Mouse (Mus musculus) midbrain, embryonic 13.5 days (tissue): ENCODE results near the gene Hoxd3. TPM values are rescaled to one million over a fixed set of nuclear protein-coding genes. Genes with fewer than 3 reads are reported as not detected.
A peak's percentile ranks its signal among the peaks of the same experiment; 100 is the strongest.

Experiments
- ATAC-seq: fragments of 200-750 bp; cut with Nextera tagmentation; 2 replicates; pipeline ENCODE4 v1.8.0; 2017; ENCODE audit warnings: mild to moderate bottlenecking, moderate TSS enrichment, moderate library complexity
- H3K27ac ChIP-seq: fragments of 300-500 bp; sonication (generic); 2 replicates; pipeline ENCODE4 v1.5.1; 2015; ENCODE audit warnings: inconsistent platforms, mild to moderate bottlenecking, moderate library complexity
- H3K27me3 ChIP-seq: fragments of 300-500 bp; sonication (generic); 2 replicates; pipeline ENCODE4 v1.6.1; 2015; ENCODE audit warnings: mild to moderate bottlenecking, inconsistent platforms
- H3K36me3 ChIP-seq: fragments of 300-500 bp; sonication (generic); 2 replicates; pipeline ENCODE4 v1.6.1; 2015; ENCODE audit warnings: mild to moderate bottlenecking, inconsistent platforms
- H3K4me1 ChIP-seq: fragments of 300-500 bp; sonication (generic); replicated peaks from 2 replicates; pipeline ENCODE4 v1.6.1; 2015; ENCODE audit warnings: inconsistent platforms
- H3K4me2 ChIP-seq: fragments of 300-500 bp; sonication (generic); replicated peaks from 2 replicates; pipeline ENCODE4 v1.6.1; 2015; ENCODE audit warnings: moderate library complexity, mild to moderate bottlenecking, inconsistent platforms
- H3K4me3 ChIP-seq: fragments of 300-500 bp; sonication (generic); replicated peaks from 2 replicates; pipeline ENCODE4 v1.5.1; 2015; ENCODE audit warnings: mild to moderate bottlenecking, inconsistent platforms
- H3K9ac ChIP-seq: fragments of 300-500 bp; sonication (generic); replicated peaks from 2 replicates; pipeline ENCODE4 v1.6.1; 2015; ENCODE audit warnings: mild to moderate bottlenecking, inconsistent platforms
- H3K9me3 ChIP-seq: fragments of 300-500 bp; sonication (generic); 2 replicates; pipeline ENCODE4 v1.6.1; 2016; ENCODE audit warnings: mild to moderate bottlenecking, inconsistent platforms
- WGBS: fragments of 180-500 bp; shearing (Covaris S2); methylation state at CpG from one replicate; pipeline ENCODE4 v1.1.7; 2015; 5-methylcytosine and 5-hydroxymethylcytosine counted together
- polyA plus RNA-seq: library from polyadenylated mRNA; unstranded; fragments of >200 nt; fragmentation: Nextera tagmentation; extraction: Ambion mirVana; gene quantifications from 2 replicates; pipeline ENCODE4 v1.2.1, GENCODE M21; 2015

Gene Hoxd3
- polyA plus RNA-seq, 1 experiment from 2014 or later, result 0.17 TPM

DNA sequence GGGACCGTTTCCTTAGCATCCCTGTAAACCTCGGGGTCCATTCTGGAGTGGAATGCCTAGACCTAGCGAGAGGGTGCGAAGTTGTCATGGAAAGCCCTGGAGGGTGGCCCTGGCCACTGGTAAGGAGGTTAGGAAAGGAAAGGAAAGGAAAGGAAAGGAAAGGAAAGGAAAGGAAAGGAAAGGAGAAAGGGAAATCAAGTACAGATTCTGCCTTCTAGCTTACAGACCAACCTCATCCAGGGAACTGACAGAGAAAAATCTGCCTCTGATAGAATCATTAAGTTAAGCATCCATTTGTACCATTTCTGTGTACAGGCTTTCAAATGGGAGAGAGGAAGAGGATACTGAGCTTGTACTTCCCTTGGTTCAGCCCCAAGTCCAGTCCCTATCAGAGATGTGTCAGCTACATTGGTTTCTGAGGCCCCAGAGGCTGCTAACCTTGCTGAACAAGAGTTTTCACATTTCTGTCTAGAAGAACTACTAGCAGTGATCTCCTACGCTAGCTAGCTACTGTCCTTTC is 39.1 kb downstream of the Hoxd3 start:
- Histone ChIP-seq H3K9ac (no peak overlapping the region), H3K4me1 (peaks cover 26% of the 10 kb centered on the region), H3K9me3 (no peaks in the 10 kb centered on the region), H3K36me3 (no peaks in the 10 kb centered on the region), H3K4me2 (no peak overlapping the region), H3K27me3 (peaks cover 98% of the 10 kb centered on the region), H3K4me3 (no peak overlapping the region), H3K27ac (no peak overlapping the region)
- 15% methylated on average over 5 of the region's 5 CpGs for WGBS
- ATAC-seq, result no peak

DNA sequence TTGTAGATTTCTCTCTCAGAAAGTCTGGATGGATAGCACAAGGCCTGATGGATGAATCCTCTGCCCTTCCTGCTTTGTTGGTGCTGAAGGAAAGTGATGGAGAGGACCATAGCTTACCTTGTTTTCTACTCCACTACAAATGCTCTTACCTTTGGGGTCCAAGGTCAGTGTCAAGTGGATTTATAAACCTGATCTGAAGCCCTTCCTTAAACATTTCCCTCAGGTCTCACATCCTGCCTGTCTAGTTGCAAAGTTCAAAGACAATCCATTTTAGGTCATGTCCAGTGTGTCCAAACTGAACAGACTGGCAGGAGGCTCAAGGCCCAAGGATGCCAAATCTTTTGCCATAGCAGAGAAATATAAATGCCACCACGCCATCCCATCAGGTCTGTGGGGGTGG is 40.1 kb downstream of the Hoxd3 start:
- Histone ChIP-seq H3K27me3 (peaks cover 98% of the 10 kb centered on the region), H3K4me1 (peaks cover 21% of the 10 kb centered on the region), H3K9ac (no peak overlapping the region), H3K27ac (no peak overlapping the region), H3K36me3 (no peaks in the 10 kb centered on the region), H3K4me2 (no peak overlapping the region), H3K9me3 (no peaks in the 10 kb centered on the region), H3K4me3 (no peak overlapping the region)
- WGBS, result 63% methylated on average over 1 of the region's 1 CpGs
- no peak for ATAC-seq

DNA sequence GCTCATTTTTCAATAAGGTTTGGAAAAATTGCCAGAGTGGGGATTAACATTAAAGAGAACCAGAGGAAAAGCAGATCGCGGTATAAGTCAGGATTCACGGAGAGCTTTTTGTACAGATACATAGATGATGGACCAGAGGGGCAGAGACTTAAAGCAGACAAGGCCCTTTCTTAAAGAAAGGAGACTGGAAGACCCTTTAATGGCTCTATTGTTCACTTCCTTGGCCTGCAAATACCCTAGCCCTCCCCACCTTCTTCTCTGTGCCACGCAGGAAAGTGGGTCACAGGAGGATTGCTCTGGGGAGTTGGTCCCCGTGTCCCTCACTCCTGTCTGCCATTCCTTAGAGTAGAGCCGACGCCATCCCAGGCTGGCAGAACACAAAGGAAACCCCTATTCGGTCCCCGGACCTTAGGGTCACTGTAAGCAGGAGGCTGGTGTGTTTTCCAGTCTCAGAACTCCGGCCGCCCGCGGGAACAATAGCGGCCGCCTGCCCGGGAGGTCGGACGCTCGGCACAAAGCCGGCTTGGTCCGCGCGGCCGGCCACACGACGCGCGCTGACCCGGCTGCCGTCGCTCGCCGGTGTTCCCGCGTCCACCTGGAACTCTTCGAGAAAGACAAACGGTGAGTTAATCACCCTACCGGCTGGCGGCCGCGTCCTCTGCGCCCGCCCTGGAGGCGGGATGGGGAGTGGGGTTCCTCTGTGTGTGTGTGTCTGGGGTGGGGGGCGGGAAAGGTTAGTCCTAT is 40.9 kb downstream of the Hoxd3 start:
- Histone ChIP-seq H3K4me2 (peak overlapping the region; percentile 38), H3K4me1 (peaks cover 20% of the 10 kb centered on the region), H3K9ac (no peak overlapping the region), H3K27ac (no peak overlapping the region), H3K9me3 (no peaks in the 10 kb centered on the region), H3K27me3 (peaks cover 98% of the 10 kb centered on the region), H3K36me3 (no peaks in the 10 kb centered on the region), H3K4me3 (peak overlapping the region; percentile 17)
- no peak for ATAC-seq
- WGBS, result 1% methylated on average over 45 of the region's 45 CpGs

DNA sequence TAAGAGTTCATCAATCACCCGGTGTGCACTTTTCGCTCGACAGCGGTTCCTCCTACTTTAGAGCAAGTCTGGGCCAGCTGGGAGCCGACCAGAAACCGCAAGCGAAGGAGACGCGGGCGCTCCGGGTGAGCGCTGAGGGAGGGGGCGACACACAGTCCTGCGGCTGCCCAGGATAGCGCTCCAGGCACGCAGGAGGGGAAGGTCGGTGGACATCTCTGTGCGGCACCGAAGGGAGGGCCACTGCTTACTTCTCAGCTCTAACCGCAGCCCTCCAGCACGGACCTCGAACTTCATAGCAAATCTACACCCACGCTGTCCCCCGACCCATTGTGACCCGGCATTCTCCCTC is 41.4 kb downstream of the Hoxd3 start:
- Histone ChIP-seq H3K27ac (no peak overlapping the region), H3K9me3 (no peaks in the 10 kb centered on the region), H3K4me1 (peaks cover 20% of the 10 kb centered on the region), H3K9ac (no peak overlapping the region), H3K27me3 (peaks cover 98% of the 10 kb centered on the region), H3K4me2 (peak overlapping the region; percentile 38), H3K36me3 (no peaks in the 10 kb centered on the region), H3K4me3 (peak overlapping the region; percentile 17)
- ATAC-seq, result no peak
- WGBS, result under 1% methylated on average over 23 of the region's 25 CpGs

DNA sequence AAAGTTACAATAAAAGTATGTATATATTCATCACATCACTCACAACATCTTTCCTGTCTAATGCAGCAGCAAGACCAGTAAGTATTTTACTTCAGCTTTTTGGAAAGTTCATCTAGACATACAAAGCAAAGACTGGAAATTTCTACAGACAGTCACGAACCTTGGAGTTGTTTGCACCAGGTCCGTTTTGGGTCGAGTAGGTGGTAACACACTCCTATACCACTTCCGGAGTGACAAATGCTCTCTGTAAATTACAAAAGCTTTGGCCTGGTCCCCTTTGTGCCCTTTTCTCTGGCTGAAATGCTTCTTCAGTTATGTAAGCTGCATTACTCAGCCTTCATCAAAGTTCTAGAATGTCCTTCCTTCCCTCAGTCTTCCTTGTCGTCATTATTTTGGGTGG is 42.0 kb downstream of the Hoxd3 start:
- H3K4me2 ChIP-seq, result no peak overlapping the region
- H3K4me3 ChIP-seq, result no peak overlapping the region
- no peak overlapping the region for H3K27ac ChIP-seq
- no peak for ATAC-seq
- WGBS, result 16% methylated on average over 5 of the region's 5 CpGs
- peaks cover 98% of the 10 kb centered on the region for H3K27me3 ChIP-seq
- H3K36me3 ChIP-seq, result no peaks in the 10 kb centered on the region
- no peaks in the 10 kb centered on the region for H3K9me3 ChIP-seq
- no peak overlapping the region for H3K9ac ChIP-seq
- H3K4me1 ChIP-seq, result peaks cover 20% of the 10 kb centered on the region

DNA sequence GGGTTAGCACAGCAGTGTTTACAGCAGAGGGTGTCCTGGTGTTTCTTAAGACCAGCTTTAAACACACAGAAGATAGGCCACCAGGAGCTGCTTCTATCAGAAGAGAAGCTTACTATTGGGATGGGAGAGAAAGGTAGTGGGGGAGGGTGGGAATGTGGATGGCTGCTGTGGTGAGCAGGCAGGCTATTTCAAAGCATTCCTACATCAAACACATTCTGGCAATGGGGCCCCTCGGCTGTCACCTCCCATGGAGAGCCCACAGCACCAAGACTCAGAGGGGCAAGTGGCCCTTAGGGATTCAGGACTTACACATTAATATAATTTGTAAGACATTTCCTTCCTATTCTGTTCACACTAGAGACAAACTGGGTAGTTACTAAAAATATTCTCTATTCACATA is 48.4 kb downstream of the Hoxd3 start:
- H3K4me3 ChIP-seq, result no peak overlapping the region
- no peak overlapping the region for H3K9ac ChIP-seq
- H3K36me3 ChIP-seq, result no peaks in the 10 kb centered on the region
- ATAC-seq, result no peak
- peaks cover 18% of the 10 kb centered on the region for H3K4me1 ChIP-seq
- no peak overlapping the region for H3K27ac ChIP-seq
- H3K4me2 ChIP-seq, result no peak overlapping the region
- no peaks in the 10 kb centered on the region for H3K9me3 ChIP-seq
- H3K27me3 ChIP-seq, result peaks cover 96% of the 10 kb centered on the region
- WGBS, result 0% methylated on average over 1 of the region's 1 CpGs

DNA sequence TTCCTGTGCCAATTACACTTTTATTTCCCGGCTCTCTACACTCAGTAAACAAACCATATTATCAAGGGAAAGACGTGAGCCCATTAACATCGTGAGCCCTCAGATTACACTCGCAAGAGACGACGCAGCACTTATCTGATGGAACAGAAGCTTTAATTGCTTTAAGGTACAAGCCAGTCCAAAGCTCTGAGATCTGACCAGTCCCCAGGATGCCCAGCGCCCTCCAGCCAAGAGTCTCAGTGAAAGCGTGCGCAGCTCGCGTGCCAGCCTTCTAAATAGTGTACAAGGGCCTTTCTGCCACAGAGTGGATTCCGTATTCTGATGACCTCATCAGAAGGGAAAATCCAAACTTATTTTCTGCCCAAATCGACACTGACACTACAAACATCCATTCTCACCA is 50.2 kb downstream of the Hoxd3 start:
- Histone ChIP-seq H3K27me3 (peaks cover 96% of the 10 kb centered on the region), H3K4me1 (peaks cover 18% of the 10 kb centered on the region), H3K9ac (no peak overlapping the region), H3K36me3 (no peaks in the 10 kb centered on the region), H3K27ac (no peak overlapping the region), H3K9me3 (no peaks in the 10 kb centered on the region), H3K4me3 (no peak overlapping the region), H3K4me2 (no peak overlapping the region)
- 6% methylated on average over 13 of the region's 13 CpGs for WGBS
- ATAC-seq, result no peak

DNA sequence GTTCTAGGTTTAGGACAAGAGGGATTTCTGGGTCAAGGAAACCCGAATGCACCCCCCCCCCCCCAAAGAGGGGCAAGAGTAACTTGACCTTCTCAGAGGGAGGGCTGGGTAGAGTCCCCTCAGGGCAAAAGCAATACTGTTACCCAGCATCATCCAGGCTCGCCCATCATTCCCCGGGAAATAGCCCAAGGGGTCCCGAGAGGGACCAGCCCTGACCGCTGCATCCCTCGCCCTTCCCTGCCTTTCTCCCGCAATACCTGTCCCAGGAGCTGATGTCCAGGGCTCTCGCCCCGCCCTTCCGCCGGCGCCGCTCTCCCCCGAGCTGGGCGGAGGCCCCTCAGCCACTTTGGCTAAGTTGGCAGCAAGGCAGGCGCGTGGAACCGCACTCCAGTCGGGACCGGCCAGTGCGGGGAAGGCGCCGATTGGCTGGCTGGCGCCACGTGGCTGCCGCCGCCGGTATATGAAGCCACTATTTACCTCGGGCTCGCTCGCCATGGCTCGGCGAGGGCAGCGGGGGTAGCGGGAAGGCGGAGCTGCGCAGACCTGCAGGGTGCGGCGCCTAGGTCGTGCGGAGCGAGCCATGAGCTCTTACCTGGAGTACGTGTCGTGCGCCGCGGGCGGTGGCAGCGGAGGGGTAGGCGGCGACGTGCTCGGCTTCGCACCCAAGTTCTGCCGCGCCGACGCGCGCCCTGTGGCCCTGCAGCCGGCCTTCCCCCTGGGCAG is 51.0 kb downstream of the Hoxd3 start, which contains the start of gene Hoxd1:
Gene Hoxd1, plus strand, starts transcription at position 459 of the 723 bp plus-strand sequence.
- H3K27ac ChIP-seq, result no peak within 1 kb of the TSS
- H3K27me3 ChIP-seq, result peaks cover 92% of the 10 kb centered on the region
- peak within 1 kb of the TSS; percentile 86 for H3K4me2 ChIP-seq
- no peaks in the 10 kb centered on the region for H3K9me3 ChIP-seq
- ATAC-seq, result peak; percentile 80
- 1% methylated on average over 56 of the region's 61 CpGs for WGBS
- H3K36me3 ChIP-seq, result no peaks in the 10 kb centered on the region
- H3K9ac ChIP-seq, result 0 out of 2 replicates have a peak within 1 kb of the TSS, but pooled peaks have one; percentile 11
- peaks cover 18% of the 10 kb centered on the region for H3K4me1 ChIP-seq
- H3K4me3 ChIP-seq, result peak within 1 kb of the TSS; percentile 51

DNA sequence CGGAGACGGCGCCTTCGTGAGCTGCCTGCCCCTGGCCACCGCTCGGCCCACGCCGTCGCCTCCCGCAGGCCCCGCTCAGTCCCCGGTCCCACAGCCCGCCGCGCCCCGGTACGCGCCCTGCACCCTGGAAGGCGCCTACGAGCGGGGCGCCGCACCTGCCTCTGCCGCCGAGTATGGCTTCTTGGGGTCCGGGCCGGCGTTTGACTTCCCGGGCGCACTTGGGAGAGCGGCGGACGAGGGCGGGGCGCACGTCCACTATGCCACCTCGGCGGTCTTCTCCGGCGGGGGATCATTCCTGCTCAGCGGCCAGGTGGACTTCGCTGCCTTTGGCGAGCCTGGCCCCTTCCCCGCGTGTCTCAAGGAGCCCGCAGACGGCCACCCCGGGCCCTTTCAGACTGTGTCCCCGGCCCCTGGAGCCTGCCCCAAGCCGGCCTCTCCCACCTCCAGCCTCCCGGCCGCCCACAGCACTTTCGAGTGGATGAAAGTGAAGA is 51.6 kb downstream of the Hoxd3 start:
- peaks cover 87% of the 10 kb centered on the region for H3K27me3 ChIP-seq
- no peaks in the 10 kb centered on the region for H3K9me3 ChIP-seq
- H3K4me3 ChIP-seq, result peak overlapping the region; percentile 51
- 0 out of 2 replicates have a peak overlapping the region, but pooled peaks have one; percentile 11 for H3K9ac ChIP-seq
- ATAC-seq, result peak; percentile 37; the same call in 1 of the 2 replicates
- no peak overlapping the region for H3K27ac ChIP-seq
- no peaks in the 10 kb centered on the region for H3K36me3 ChIP-seq
- peaks cover 18% of the 10 kb centered on the region for H3K4me1 ChIP-seq
- 1% methylated on average over 38 of the region's 53 CpGs for WGBS
- H3K4me2 ChIP-seq, result peak overlapping the region; percentile 86

DNA sequence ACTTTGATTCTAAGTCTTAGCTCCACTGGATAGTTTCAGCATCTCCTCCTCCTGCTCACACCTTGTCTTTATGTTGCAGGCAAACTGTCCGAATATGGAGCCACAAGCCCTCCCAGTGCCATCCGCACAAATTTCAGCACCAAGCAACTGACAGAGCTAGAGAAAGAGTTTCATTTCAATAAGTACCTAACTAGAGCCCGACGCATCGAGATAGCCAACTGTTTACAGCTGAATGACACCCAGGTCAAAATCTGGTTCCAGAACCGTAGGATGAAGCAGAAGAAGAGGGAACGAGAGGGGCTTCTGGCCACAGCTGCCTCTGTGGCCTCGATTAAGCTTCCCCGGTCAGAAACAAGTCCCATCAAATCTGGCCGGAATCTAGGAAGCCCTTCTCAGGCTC is 52.2 kb downstream of the Hoxd3 start:
- H3K9ac ChIP-seq, result no peak overlapping the region
- no peaks in the 10 kb centered on the region for H3K9me3 ChIP-seq
- no peak for ATAC-seq
- peaks cover 87% of the 10 kb centered on the region for H3K27me3 ChIP-seq
- H3K36me3 ChIP-seq, result no peaks in the 10 kb centered on the region
- WGBS, result 50% methylated on average over 10 of the region's 10 CpGs
- H3K4me1 ChIP-seq, result peaks cover 18% of the 10 kb centered on the region
- H3K4me2 ChIP-seq, result no peak overlapping the region
- no peak overlapping the region for H3K4me3 ChIP-seq
- H3K27ac ChIP-seq, result no peak overlapping the region

DNA sequence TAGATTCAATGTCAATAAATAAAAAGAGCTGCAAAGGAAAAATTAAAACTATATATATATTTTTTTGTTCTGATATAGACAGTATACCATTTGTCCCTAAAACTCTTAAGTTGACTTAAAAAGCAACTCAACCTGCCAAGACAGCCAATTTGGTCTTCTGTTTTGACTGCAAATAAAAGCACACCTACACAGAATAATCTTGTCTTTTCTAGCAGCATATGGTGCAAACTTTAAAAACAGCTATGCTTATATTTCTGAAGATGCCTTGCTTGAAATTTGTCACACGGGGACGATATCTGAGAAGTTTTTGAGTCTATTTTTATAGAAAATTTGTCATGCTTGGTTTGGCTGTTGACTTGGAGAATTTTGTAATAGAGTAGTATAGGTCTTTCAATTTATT is 62.6 kb downstream of the Hoxd3 start:
- WGBS, result 89% methylated on average over 2 of the region's 2 CpGs
- Histone ChIP-seq H3K9me3 (no peaks in the 10 kb centered on the region), H3K4me1 (no peaks in the 10 kb centered on the region), H3K36me3 (no peaks in the 10 kb centered on the region), H3K4me2 (no peak overlapping the region), H3K9ac (no peak overlapping the region), H3K27ac (no peak overlapping the region), H3K27me3 (peaks cover 15% of the 10 kb centered on the region), H3K4me3 (no peak overlapping the region)
- no peak for ATAC-seq
